Mouse (Mus musculus): ENCODE measurements around the gene Gpr3.
A peak's percentile ranks its signal among the peaks of the same experiment; 100 is the strongest.

Gene Gpr3

DNA sequence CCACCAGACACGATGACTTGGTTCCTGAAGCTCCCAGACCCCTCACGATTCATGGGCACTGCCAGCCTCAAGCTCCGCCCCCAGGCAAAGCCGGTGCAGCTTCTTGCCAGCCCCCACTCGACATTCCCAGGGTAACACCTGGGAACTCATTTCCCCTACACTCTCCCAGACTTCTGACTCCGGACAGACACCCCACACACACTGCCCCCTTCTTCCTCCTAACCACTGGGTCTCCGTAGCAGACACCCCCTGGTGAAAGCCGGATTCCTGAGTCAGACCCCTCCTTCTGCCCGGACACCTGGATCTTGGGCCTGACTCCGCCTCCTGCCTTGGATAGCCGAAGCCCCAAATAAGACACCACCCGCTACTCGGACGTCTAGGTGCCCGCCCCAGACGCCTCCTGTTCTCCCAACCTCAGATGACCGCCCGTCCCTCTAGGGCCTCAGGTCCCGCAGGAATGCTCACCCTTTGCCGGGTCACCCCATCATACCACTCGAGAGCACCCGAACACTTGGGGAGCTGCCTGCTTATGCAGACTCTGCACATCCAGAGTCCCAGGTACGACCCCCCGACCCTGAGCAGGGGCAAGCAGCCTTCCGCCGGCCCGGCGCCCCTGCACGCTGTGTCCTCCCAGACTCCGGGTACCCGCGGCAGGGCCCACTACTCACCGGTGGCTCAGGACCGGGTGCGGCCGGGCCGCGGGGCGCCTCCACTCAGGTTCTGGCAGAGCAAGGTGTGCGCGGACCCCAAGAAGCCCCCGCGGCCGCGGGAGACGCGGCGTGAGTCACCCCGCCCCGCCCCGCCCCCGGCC lies at the start of gene Gpr3, which contains the start of gene Cd164l2:
TSS of gene Gpr3 (minus strand) at position 786 of the 811 bp plus-strand sequence.
TSS of gene Cd164l2 (plus strand) at position 381 of the 811 bp plus-strand sequence.
- DNase-seq (ENCODE audit: low spot score in 2 of 2): no peak

DNA sequence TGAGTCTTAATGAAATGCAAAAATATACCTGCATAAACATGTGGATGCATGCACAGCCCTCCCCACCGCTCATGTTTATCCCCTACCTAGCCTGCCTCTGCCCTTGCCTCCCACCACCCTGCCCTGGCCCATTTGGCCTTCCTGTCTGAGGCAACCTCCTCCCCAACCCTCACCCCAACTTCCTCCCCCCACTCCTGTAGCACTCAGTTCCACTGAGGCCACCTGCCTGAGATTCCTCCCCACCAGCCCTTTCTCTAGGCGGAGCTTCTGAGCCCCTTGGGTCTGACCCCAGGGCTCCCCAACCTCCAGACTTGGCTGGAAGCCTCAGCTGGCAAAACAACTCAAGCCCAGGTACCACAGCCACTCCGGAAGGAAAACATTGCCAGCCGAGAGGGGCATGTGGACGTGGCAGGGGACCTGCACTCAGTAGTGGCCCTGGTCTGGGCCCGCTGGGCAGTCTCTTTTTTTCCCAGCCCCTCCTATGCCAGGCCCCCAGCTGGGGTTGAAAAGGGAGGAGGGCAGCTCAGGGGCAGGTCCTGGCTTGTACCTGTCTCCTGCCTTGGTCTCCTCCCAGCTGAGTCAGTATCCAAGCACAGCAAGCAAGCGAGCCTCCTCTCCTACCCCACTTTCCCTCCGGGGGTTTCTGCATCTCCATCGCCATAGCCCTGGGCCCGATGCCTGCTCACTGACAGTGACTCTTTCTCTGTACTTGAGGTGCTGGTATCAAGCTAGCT lies 49.5 kb upstream of the Gpr3 start:
- peak in 1 of 2 experiments; percentile 65 for DNase-seq (ENCODE audit: low spot score in 2 of 2)

GRCm38 (mm10) chr4:133257798-133258408 lies 45.6 kb upstream of the Gpr3 start:
- DNase-seq (ENCODE audit: low spot score in 2 of 2): peak; percentile 55 to 73

GRCm38 (mm10) chr4:133257230-133257629 lies 44.9 kb upstream of the Gpr3 start:
- peak in 1 of 2 experiments; percentile 47 for DNase-seq (ENCODE audit: low spot score in 2 of 2)

DNA sequence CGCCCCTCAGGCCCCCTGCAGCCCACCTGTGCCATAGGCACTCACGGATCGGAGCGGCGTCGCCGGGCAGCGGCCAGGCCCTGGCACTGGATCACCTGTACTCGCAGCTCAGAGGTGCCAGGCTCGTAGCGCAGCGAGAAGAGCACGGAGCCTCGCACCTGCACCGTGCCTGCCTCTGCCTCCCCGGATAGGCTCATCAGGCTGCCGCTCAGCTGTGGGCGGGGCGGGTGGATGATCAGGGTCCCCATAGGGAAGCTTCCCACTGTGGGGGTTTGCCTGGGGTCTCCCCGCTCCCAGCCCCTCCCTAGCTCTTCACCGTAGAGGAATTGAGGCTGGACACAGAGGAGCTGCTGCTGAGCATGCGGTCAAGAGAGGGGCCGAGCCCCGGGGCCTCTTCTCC lies 44.5 kb upstream of the Gpr3 start:
- no peak for DNase-seq (ENCODE audit: low spot score in 2 of 2)

- DNase-seq (ENCODE audit: low spot score in 2 of 2): no peak
Measured at GRCm38 (mm10) chr4:133255392-133255791, 43.1 kb upstream of the Gpr3 start.

GRCm38 (mm10) chr4:133253412-133253811 lies 41.1 kb upstream of the Gpr3 start:
- DNase-seq (ENCODE audit: low spot score in 2 of 2): no peak

GRCm38 (mm10) chr4:133252089-133252488 lies 39.8 kb upstream of the Gpr3 start:
- DNase-seq (ENCODE audit: low spot score in 2 of 2): no peak

GRCm38 (mm10) chr4:133251214-133251613 lies 38.9 kb upstream of the Gpr3 start:
- DNase-seq (ENCODE audit: low spot score in 2 of 2): peak in 1 of 2 experiments; percentile 52

- peak; percentile 87 for DNase-seq (ENCODE audit: low spot score in 2 of 2)
Measured at GRCm38 (mm10) chr4:133250609-133251008, 38.3 kb upstream of the Gpr3 start.

GRCm38 (mm10) chr4:133247806-133248449 lies 35.6 kb upstream of the Gpr3 start:
- no peak for DNase-seq (ENCODE audit: low spot score in 2 of 2)

- no peak for DNase-seq (ENCODE audit: low spot score in 2 of 2)
Measured at GRCm38 (mm10) chr4:133247072-133247471, 34.7 kb upstream of the Gpr3 start.

DNA sequence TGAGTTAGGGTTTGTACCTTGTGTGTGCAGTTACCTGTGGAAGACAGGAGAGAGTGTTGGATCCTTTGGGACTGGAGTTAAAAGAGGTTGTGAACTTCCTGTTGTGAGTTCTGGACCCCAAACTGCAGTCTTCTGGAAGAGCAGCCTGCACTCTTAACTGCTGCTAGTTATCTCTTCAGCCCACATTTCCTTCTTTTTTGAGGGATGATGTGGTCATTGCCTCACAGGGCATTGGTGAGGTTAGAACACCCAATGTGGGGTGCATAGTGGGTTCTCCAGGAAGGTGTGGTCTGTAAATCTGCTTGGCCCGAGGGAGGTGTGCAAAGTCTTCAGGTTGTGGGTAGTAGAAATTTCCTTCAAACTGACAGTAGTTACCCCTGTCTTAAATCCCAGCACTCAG lies 32.0 kb upstream of the Gpr3 start:
- DNase-seq (ENCODE audit: low spot score in 2 of 2): no peak

GRCm38 (mm10) chr4:133243538-133243937 lies 31.2 kb upstream of the Gpr3 start:
- DNase-seq (ENCODE audit: low spot score in 2 of 2): no peak

DNA sequence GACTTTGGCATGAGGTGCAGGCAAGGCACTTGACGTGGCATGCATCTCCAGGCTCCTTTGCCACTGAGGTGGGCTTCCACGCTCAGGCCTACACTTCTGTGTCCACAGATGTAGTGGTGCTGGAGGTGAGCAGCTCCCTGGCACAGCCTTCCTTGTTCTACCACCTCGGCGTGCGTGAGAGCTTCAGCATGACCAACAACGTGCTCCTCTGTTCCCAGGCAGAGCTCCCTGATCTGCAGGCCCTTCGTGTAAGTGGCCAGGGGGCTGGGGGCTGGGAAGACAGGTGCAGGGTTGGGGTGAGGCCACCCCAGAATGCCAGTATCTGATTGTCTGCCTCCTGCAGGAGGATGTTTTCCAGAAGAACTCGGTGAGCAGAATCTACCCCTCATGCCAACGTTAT lies 30.4 kb upstream of the Gpr3 start:
- no peak for DNase-seq (ENCODE audit: low spot score in 2 of 2)

DNA sequence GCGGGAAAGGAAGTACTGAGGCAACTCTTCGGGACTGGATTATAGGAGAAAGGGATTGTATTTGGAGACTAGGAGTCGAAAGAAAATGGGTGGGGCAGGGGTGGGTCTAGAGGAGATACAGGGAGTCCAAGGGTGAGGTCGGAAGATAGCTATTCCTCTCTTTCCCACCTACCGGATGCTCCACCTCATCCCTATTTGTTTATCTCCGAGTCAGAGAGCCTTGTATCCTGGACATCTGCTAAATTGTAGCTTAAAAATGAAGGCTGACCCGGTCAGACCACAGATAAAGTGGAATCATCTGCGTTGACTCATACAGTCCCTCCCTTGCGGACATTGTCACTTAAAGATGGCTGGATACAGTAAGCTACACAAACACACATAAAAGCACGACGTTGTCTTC lies 29.6 kb upstream of the Gpr3 start:
- no peak for DNase-seq (ENCODE audit: low spot score in 2 of 2)

DNA sequence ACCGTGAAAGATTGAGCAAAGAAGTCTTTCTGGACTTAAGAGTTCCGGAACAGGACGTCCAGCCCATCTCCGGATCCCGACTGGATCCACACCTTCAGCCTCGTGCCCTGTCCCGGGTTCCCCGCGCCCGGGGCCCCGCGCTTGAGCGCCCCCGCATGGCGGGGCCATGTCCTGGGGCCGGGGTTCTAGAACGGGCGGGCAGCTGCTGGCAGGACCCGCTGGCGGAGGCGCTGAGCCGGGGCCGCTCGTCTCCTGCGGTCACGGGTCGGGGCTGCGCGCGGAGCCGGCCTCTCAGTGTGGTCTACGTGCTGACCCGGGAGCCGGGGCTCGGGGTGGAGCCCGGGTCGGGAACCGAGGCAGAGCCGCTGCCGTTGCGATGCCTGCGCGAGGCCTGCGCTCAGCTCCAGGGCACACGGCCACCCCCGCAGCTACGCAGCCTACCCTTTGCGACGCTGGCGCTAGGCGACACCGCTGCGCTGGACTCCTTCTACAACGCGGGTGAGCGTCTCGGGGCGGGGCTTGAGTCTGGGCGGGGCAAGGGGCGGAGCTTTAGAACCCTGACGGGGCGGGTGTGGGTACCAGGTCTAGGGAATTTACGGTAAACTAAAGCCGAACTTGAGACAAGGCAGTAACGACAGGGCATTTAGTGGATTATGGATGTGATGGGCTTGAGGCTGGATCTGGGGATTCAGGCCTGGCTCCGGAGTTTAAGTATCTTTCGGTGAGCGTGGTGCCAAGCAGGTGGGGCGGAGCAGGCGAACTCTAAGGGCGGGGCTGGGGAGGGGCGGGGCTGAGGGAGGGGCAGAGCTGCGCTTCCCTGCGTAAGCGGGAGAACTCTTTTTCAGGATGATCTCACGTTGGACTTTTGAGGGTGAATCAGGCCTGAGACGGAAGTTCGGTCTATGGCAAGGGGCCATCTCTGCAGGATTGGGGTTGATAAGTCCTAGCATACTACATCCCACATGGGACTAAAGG lies 28.9 kb upstream of the Gpr3 start:
- DNase-seq (ENCODE audit: low spot score in 2 of 2): peak; percentile 92 to 93

DNA sequence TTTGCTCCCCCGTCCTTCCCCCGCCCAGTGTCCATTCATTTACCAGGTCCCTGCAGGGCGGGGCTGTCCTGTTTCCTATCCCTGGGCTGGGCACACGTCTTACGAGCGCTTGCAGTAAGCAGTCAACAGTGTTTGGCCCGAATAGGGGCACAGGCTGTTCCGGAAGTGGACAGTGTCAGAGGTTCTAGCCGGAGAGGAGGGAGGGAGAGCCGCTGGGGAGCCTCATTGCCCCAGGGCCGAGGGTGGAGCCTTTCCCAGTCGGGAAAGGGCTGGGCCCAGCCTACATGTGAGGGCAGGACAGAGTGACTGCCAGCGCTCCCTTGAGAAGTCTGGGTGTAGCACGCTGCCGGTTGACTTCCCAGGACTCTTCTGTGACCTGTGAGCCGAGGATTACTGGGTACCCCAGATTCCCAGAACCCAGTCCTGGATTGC lies 28.2 kb upstream of the Gpr3 start, which contains the start of gene Map3k6:
TSS of gene Map3k6 (plus strand) at position 329 of the 432 bp plus-strand sequence.
- DNase-seq (ENCODE audit: low spot score in 2 of 2): peak; percentile 75 to 92

DNA sequence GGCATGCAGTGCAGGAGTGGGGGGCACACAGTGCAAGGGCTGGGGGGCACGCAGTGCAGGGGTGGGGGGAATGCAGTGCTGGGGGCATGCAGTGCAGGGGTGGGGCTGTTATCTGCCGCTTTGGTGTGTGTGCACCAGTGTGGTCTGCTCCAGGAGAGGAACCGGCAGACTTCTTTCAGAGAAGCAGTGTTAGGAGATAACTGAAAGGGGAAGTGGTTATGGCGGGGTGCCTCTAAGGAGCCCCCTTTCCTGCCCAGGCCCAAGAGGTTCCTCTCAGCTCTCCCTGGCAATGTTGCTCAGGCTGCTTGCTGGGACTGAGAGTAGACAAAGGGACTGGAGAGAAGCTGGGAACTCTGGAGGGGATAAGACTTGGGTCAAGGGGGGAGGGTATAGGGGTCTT lies 25.6 kb upstream of the Gpr3 start:
- DNase-seq (ENCODE audit: low spot score in 2 of 2): no peak

DNA sequence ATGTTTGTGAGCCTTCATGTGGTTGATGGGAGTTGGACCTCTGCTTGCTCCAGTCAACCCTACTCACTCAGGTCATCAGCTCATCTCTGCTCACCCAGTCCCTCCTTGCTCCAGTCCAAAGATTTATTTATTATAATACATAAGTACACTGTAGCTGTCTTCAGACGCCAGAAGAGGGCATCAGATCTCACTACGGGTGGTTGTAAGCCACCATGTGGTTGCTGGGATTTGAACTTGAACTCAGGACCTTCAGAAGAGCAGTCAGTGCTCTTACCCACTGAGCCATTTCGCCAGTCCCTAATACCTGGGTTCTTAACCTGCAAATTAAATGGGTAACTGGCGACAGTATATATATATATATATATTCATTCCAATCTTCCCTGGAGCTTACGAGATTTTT lies 23.1 kb upstream of the Gpr3 start:
- no peak for DNase-seq (ENCODE audit: low spot score in 2 of 2)

GRCm38 (mm10) chr4:133234771-133235170 lies 22.4 kb upstream of the Gpr3 start:
- DNase-seq (ENCODE audit: low spot score in 2 of 2): no peak

Measured in urinary bladder, postnatal 36 days (tissue).